Mouse (Mus musculus): ENCODE measurements at regions not wholly inside any gene's neighbourhood (a gene's known extent, or its start where the extent isn't known, plus 50 kb on each side); places are given as distances from the start of the nearest gene placed in this dataset. TPM values are rescaled to one million over a fixed set of nuclear protein-coding genes. Genes with fewer than 3 reads are reported as not detected.

GRCm38 (mm10) chr1:195312426-195312825, 135.9 kb upstream of the Cr2 start:
- Histone ChIP-seq H3K27me3 (ENCODE audit: control insufficient read depth, insufficient read depth, low read length) (no peaks in the 10 kb centered on the region), H3K9me3 (ENCODE audit: control insufficient read depth, low read length) (no peaks in the 10 kb centered on the region), H3K27ac (replicated peaks; ENCODE audit: low read depth, low read length) (no peak overlapping the region), H3K36me3 (ENCODE audit: control insufficient read depth, insufficient read depth, low read length) (no peaks in the 10 kb centered on the region), H3K4me1 (ENCODE audit: control insufficient read depth, insufficient read depth, low read length) (no peaks in the 10 kb centered on the region), H3K4me2 (ENCODE audit: low read length) (no peak overlapping the region), H3K4me3 (replicated peaks; ENCODE audit: low read depth, low read length) (no peak overlapping the region), H3K9ac (replicated peaks; ENCODE audit: low read length) (no peak overlapping the region)
- no peak for ATAC-seq (ENCODE audit: low FRiP score, low TSS enrichment)
- no peak for DNase-seq
- WGBS: 67% methylated on average over 2 of the region's 2 CpGs

DNA sequence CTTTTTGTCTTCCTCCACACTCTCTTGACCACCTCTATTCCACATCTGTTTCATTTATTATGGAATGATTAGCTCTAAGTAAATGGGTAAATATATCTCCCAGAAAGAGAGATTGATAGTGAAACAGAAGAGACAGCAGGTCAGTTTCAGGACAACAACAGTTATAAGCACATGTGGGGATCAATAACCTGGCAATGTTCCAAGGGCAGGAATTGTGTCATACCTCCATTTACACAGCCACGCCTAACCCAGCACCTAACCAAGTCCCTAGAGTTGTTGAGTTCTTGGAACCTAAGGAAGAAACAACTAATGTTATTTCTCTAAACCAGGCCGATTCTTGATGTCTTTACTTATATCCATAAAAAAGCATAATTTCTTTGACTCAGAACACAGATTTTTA, 108.6 kb upstream of the Cr2 start:
- H3K4me3 ChIP-seq (replicated peaks; ENCODE audit: low read depth, low read length): no peak overlapping the region
- no peak overlapping the region for H3K4me2 ChIP-seq (ENCODE audit: low read length)
- H3K9me3 ChIP-seq (ENCODE audit: control insufficient read depth, low read length): no peaks in the 10 kb centered on the region
- ATAC-seq (ENCODE audit: low FRiP score, low TSS enrichment): no peak
- no peaks in the 10 kb centered on the region for H3K4me1 ChIP-seq (ENCODE audit: control insufficient read depth, insufficient read depth, low read length)
- 85% methylated on average over 2 of the region's 2 CpGs for WGBS
- no peak for DNase-seq
- H3K9ac ChIP-seq (replicated peaks; ENCODE audit: low read length): no peak overlapping the region
- no peaks in the 10 kb centered on the region for H3K27me3 ChIP-seq (ENCODE audit: control insufficient read depth, insufficient read depth, low read length)
- H3K27ac ChIP-seq (replicated peaks; ENCODE audit: low read depth, low read length): no peak overlapping the region
- no peaks in the 10 kb centered on the region for H3K36me3 ChIP-seq (ENCODE audit: control insufficient read depth, insufficient read depth, low read length)

DNA sequence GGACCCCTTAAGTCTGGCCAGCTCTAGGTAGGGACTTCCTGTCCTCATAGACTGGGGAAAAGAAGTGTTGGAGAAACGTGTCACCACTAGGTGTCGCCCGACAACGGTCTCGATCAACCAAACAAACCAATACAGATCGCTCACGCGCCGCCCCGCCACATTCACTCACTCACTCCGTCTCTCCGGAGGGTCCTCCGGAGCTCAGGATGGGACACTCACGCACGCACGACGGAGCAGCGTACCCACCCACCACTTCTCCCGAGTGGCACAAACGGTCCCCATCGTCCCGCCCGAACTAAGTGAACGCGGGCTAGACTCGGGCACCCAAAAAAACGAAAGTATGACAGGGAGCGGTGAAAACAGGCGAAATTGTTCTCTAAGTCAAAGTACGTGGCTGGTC, 65.0 kb upstream of the Cr2 start:
- no peak overlapping the region for H3K4me3 ChIP-seq (replicated peaks; ENCODE audit: low read depth, low read length)
- no peaks in the 10 kb centered on the region for H3K9me3 ChIP-seq (ENCODE audit: control insufficient read depth, low read length)
- H3K36me3 ChIP-seq (ENCODE audit: control insufficient read depth, insufficient read depth, low read length): no peaks in the 10 kb centered on the region
- H3K27me3 ChIP-seq (ENCODE audit: control insufficient read depth, insufficient read depth, low read length): no peaks in the 10 kb centered on the region
- no peak overlapping the region for H3K4me2 ChIP-seq (ENCODE audit: low read length)
- H3K4me1 ChIP-seq (ENCODE audit: control insufficient read depth, insufficient read depth, low read length): no peaks in the 10 kb centered on the region
- peak; percentile 100 for DNase-seq
- no peak overlapping the region for H3K27ac ChIP-seq (replicated peaks; ENCODE audit: low read depth, low read length)
- 5% methylated on average over 30 of the region's 30 CpGs for WGBS
- ATAC-seq (ENCODE audit: low FRiP score, low TSS enrichment): no peak
- no peak overlapping the region for H3K9ac ChIP-seq (replicated peaks; ENCODE audit: low read length)

DNA sequence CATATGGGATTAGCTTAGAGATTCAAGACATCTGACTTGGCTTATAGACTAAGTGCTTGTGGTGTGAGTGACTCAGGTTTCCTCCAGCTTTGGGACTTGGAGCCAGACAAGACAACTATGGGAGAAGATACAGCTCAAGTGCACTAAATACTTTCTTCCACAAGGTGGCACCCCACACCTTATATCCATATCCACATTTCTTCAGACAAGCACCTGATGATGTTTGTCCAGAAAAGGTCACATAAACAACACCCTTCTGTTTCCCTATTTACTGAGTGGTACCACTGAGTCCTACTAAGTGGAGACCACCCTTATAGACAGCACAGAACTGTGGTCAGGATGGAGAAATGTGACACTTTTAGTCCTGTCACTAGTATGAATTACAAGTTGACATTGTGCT, 56.1 kb upstream of the Cr2 start:
- ATAC-seq (ENCODE audit: low FRiP score, low TSS enrichment) (peak; percentile 63; the same call in 1 of the 2 replicates), DNase-seq (peak; percentile 75)
- Histone ChIP-seq H3K4me3 (replicated peaks; ENCODE audit: low read depth, low read length) (no peak overlapping the region), H3K27ac (replicated peaks; ENCODE audit: low read depth, low read length) (no peak overlapping the region), H3K9ac (replicated peaks; ENCODE audit: low read length) (no peak overlapping the region), H3K9me3 (ENCODE audit: control insufficient read depth, low read length) (no peaks in the 10 kb centered on the region), H3K4me2 (ENCODE audit: low read length) (no peak overlapping the region), H3K4me1 (ENCODE audit: control insufficient read depth, insufficient read depth, low read length) (no peaks in the 10 kb centered on the region), H3K36me3 (ENCODE audit: control insufficient read depth, insufficient read depth, low read length) (no peaks in the 10 kb centered on the region), H3K27me3 (ENCODE audit: control insufficient read depth, insufficient read depth, low read length) (no peaks in the 10 kb centered on the region)

- Histone ChIP-seq H3K4me1 (ENCODE audit: control insufficient read depth, insufficient read depth, low read length) (no peaks in the 10 kb centered on the region), H3K36me3 (ENCODE audit: control insufficient read depth, insufficient read depth, low read length) (no peaks in the 10 kb centered on the region), H3K4me2 (ENCODE audit: low read length) (no peak overlapping the region), H3K9ac (replicated peaks; ENCODE audit: low read length) (no peak overlapping the region), H3K27me3 (ENCODE audit: control insufficient read depth, insufficient read depth, low read length) (no peaks in the 10 kb centered on the region), H3K9me3 (ENCODE audit: control insufficient read depth, low read length) (no peaks in the 10 kb centered on the region), H3K4me3 (replicated peaks; ENCODE audit: low read depth, low read length) (no peak overlapping the region), H3K27ac (replicated peaks; ENCODE audit: low read depth, low read length) (no peak overlapping the region)
- DNase-seq: no peak
- no peak for ATAC-seq (ENCODE audit: low FRiP score, low TSS enrichment)
- 91% methylated on average over 2 of the region's 2 CpGs for WGBS
These were observed 50.5 kb upstream of the Cr2 start for GRCm38 (mm10) chr1:195227007-195227406.

Small RNA genes lying in the stretch of these regions (microRNA-seq; reads per million reads assigned to microRNA genes)
- gene Gm24802: not detected
